Mouse (Mus musculus) midbrain, embryonic 16.5 days (tissue): ENCODE results near the gene Abca15. TPM values are rescaled to one million over a fixed set of nuclear protein-coding genes. Genes with fewer than 3 reads are reported as not detected.
"Not testable (repeated sequence)": the region's sequence is repeated elsewhere in the genome, so short reads cannot be mapped to it uniquely, and the experiment has no call there.

Experiments used
- ATAC-seq: fragments of 200-750 bp; cut with Nextera tagmentation; 2 replicates; pipeline ENCODE4 v1.8.0; 2017; ENCODE audit warnings: moderate TSS enrichment
- H3K27ac ChIP-seq: fragments of 300-500 bp; sonication (generic); 2 replicates; pipeline ENCODE4 v1.5.1; 2014; ENCODE audit warnings: mild to moderate bottlenecking, low read length, mixed read lengths
- H3K27me3 ChIP-seq: fragments of 300-500 bp; sonication (generic); 2 replicates; pipeline ENCODE4 v1.6.1; 2014; ENCODE audit warnings: low read depth, low read length, mixed read lengths; ENCODE audit not compliant: control insufficient read depth, insufficient read depth
- H3K36me3 ChIP-seq: fragments of 300-500 bp; sonication (generic); 2 replicates; pipeline ENCODE4 v1.6.1; 2014; ENCODE audit warnings: mild to moderate bottlenecking, low read length, moderate library complexity, mixed read lengths; ENCODE audit not compliant: control insufficient read depth, insufficient read depth
- H3K4me1 ChIP-seq: fragments of 300-500 bp; sonication (generic); 2 replicates; pipeline ENCODE4 v1.6.1; 2014; ENCODE audit warnings: mild to moderate bottlenecking, low read length, mixed read lengths; ENCODE audit not compliant: control insufficient read depth, insufficient read depth
- H3K4me2 ChIP-seq: fragments of 300-500 bp; sonication (generic); 2 replicates; pipeline ENCODE4 v1.6.1; 2014; ENCODE audit warnings: mild to moderate bottlenecking, low read length, mixed read lengths
- H3K4me3 ChIP-seq: fragments of 300-500 bp; sonication (generic); 2 replicates; pipeline ENCODE4 v1.5.1; 2014; ENCODE audit warnings: low read depth, mild to moderate bottlenecking, low read length, moderate library complexity, mixed read lengths
- H3K9ac ChIP-seq: fragments of 300-500 bp; sonication (generic); 2 replicates; pipeline ENCODE4 v1.6.1; 2014; ENCODE audit warnings: low read depth, low read length, mixed read lengths
- H3K9me3 ChIP-seq: fragments of 300-500 bp; sonication (generic); replicated peaks from 2 replicates; pipeline ENCODE4 v1.6.1; 2014; ENCODE audit warnings: mild to moderate bottlenecking, low read length, mixed read lengths; ENCODE audit not compliant: control insufficient read depth, poor library complexity, severe bottlenecking
- WGBS: fragments of 180-500 bp; shearing (Covaris S2); extraction: QIAGEN DNeasy Blood & Tissue Kit; methylation state at CpG from one replicate; pipeline ENCODE4 v1.1.7; 2014; 5-methylcytosine and 5-hydroxymethylcytosine counted together
- polyA plus RNA-seq: library from polyadenylated mRNA; unstranded; fragments of >200 nt; fragmentation: Nextera tagmentation; extraction: Ambion mirVana; gene quantifications from 2 replicates; pipeline ENCODE4 v1.2.1, GENCODE M21; 2015

Abca15 gene
- not detected in 2 replicates for polyA plus RNA-seq

DNA sequence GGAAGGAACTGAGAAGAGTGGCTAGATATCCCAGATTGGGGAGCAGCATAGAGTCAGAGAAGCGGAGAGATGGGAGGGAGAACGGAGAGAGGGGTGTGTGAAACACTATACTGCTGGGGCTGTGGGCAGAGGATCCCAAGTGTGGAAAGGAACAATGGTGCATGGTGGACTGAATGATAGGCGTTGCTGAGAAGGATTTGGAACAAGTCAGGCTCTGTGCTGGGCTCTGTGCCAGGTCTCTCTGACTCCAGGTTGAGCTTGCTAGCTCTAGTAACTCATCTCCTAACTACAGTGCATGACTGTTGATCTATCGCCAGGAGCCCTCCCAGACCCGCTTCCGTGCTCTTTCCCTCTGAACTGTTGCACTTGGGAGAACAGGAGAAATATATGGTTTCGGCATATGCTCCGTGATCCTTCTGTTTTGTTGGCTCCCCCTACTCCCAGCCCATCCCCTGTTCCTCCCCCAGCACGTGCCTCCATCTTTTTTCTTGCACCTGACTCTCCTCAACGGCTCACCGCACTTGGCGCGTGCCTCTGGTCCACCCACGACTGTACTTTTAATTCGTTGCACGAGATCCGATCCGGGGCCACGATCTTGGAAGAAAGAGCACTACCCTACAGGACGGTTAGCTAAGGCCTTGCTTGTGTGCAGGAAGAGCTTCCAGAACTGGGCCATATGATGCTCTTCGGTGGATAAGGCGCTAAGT is at the start of gene Abca15:
TSS of gene Abca15 (plus strand) at position 584 of the 707 bp plus-strand sequence.
- Histone ChIP-seq H3K4me1 (peaks cover 2% of the 10 kb centered on the region; the same call in 1 of the 2 replicates), H3K4me3 (peak within 1 kb of the TSS; percentile 28), H3K27me3 (no peaks in the 10 kb centered on the region), H3K9me3 (no peaks in the 10 kb centered on the region), H3K36me3 (no peaks in the 10 kb centered on the region), H3K27ac (no peak within 1 kb of the TSS), H3K4me2 (peak within 1 kb of the TSS; percentile 79), H3K9ac (no peak within 1 kb of the TSS)
- WGBS = 84% methylated on average over 22 of the region's 22 CpGs
- 0 out of 2 replicates have a peak, but pooled peaks have one; percentile 36 for ATAC-seq

GRCm38 (mm10) chr7:120285286-120285685 is 43.2 kb upstream of the Abca15 start:
- 87% methylated on average over 3 of the region's 3 CpGs for WGBS
- H3K9ac ChIP-seq = no peak overlapping the region
- H3K27ac ChIP-seq = no peak overlapping the region
- H3K36me3 ChIP-seq = no peaks in the 10 kb centered on the region
- no peaks in the 10 kb centered on the region for H3K4me1 ChIP-seq
- no peak for ATAC-seq
- no peaks in the 10 kb centered on the region for H3K27me3 ChIP-seq
- no peaks in the 10 kb centered on the region for H3K9me3 ChIP-seq
- no peak overlapping the region for H3K4me2 ChIP-seq
- no peak overlapping the region for H3K4me3 ChIP-seq

DNA sequence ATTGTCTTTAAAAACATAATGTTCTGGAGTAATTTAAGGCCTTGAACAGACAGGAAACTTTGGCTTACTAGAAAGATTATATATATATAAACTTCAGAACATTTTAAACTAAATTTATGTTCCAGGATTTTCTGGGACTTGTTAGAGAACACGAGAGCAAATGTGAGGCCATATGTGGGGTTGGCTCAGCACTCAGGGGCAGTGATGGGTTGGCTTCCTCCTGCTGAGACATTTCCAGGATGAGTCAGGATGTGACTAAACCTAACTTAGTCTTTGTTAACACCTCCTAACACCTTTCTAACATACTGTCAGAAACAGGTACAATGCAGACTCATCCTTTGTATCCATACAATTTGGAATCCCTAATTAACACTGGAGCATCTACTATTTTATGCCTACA is 12.4 kb upstream of the Abca15 start:
- no peaks in the 10 kb centered on the region for H3K9me3 ChIP-seq
- H3K36me3 ChIP-seq = no peaks in the 10 kb centered on the region
- no peak overlapping the region for H3K4me2 ChIP-seq
- no peaks in the 10 kb centered on the region for H3K27me3 ChIP-seq
- 86% methylated on average over 1 of the region's 1 CpGs for WGBS
- H3K4me1 ChIP-seq = no peaks in the 10 kb centered on the region
- no peak overlapping the region for H3K9ac ChIP-seq
- H3K27ac ChIP-seq = no peak overlapping the region
- no peak overlapping the region for H3K4me3 ChIP-seq
- ATAC-seq = no peak

DNA sequence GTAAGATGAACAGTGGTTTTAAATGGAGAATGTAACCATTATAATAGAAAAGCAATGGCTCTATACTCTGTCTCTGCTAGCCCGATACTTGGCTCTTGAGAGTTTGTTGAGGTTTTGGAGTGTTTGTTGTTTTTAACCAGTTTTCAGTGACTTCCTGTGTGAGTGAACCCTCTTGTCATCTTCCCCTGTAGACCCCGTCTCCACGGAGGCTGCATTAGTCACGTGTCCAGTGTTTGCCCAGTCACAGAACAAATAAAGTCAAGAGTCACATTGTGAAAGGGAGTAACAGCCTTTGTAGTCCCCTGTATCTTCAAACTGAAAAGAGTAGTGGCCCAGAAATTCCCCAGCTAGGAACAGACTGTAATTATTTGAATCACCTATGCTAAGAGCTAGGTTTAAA is 5.5 kb upstream of the Abca15 start:
- H3K27ac ChIP-seq = no peak overlapping the region
- H3K4me2 ChIP-seq = no peak overlapping the region
- no peak overlapping the region for H3K9ac ChIP-seq
- no peaks in the 10 kb centered on the region for H3K9me3 ChIP-seq
- no peak for ATAC-seq
- no peaks in the 10 kb centered on the region for H3K27me3 ChIP-seq
- no peak overlapping the region for H3K4me3 ChIP-seq
- 54% methylated on average over 4 of the region's 4 CpGs for WGBS
- H3K36me3 ChIP-seq = no peaks in the 10 kb centered on the region
- H3K4me1 ChIP-seq = peaks cover 2% of the 10 kb centered on the region; the same call in 1 of the 2 replicates

- not testable (repeated sequence) for H3K4me1 ChIP-seq, H3K4me2 ChIP-seq, H3K27me3 ChIP-seq, ATAC-seq, H3K4me3 ChIP-seq, H3K27ac ChIP-seq, H3K9me3 ChIP-seq, H3K36me3 ChIP-seq, H3K9ac ChIP-seq
- WGBS = 63% methylated on average over 2 of the region's 2 CpGs
Observed at GRCm38 (mm10) chr7:120325911-120326310, 2.6 kb upstream of the Abca15 start.

- Histone ChIP-seq H3K4me2 (peak overlapping the region; percentile 79), H3K27ac (no peak overlapping the region)
- ATAC-seq = peak; percentile 71; the same call in 1 of the 2 replicates
Observed at GRCm38 (mm10) chr7:120327220-120328073, 1.0 kb upstream of the Abca15 start.

DNA sequence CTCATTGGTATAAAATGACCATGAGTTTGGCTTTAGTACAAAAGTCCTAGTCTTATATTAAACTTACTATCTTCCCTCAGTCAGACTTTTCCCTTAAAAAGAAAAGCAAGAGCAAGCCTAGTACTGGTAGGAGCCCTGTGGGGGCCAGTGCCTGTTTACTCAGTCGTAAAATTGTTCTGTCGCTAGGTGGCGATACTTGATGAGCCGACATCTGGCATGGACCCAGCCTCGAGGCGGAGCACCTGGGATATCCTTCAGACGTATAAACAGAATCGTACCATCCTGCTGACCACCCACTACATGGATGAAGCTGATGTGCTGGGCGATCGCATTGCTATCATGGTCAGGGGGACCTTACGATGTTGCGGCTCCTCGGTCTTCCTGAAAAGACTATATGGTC is 32.7 kb downstream of the Abca15 start:
- WGBS = 34% methylated on average over 13 of the region's 13 CpGs
- H3K9me3 ChIP-seq = no peaks in the 10 kb centered on the region
- H3K9ac ChIP-seq = no peak overlapping the region
- H3K36me3 ChIP-seq = no peaks in the 10 kb centered on the region
- ATAC-seq = no peak
- H3K4me1 ChIP-seq = no peaks in the 10 kb centered on the region
- H3K4me3 ChIP-seq = no peak overlapping the region
- no peak overlapping the region for H3K4me2 ChIP-seq
- no peaks in the 10 kb centered on the region for H3K27me3 ChIP-seq
- H3K27ac ChIP-seq = no peak overlapping the region

More at GRCm38 (mm10) chr7:120327220-120328073, 1.0 kb upstream of the Abca15 start:
- Histone ChIP-seq H3K4me1 (peaks cover 2% of the 10 kb centered on the region; the same call in 1 of the 2 replicates), H3K9ac (peak overlapping the region; percentile 46; the same call in 1 of the 2 replicates), H3K27me3 (no peaks in the 10 kb centered on the region), H3K36me3 (no peaks in the 10 kb centered on the region), H3K4me3 (peak overlapping the region; percentile 28), H3K9me3 (no peaks in the 10 kb centered on the region)
- WGBS = 15% methylated on average over 22 of the region's 22 CpGs

DNA sequence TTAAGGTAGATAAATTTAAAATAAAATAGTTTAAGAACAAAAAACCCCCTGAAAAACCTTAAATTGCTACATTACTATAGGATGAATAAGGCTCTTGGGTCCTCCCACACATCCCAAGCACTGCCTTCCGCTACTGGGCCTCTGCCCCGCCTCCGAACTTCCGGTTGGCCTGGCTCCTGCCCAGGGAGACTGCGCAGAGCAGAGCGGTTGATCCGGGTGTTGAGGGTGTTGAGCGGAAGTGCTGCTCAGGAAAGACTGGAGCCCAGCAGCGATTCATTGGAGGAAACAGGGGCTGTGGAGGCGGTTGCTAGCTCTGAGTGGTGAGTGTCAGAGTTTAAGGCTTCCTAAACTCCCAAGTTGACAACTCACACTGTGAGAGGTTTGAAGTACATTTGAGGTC is 81.0 kb downstream of the Abca15 start, which contains the start of gene Abca16:
TSS of gene Abca16 (plus strand) at position 201 of the 400 bp plus-strand sequence.
- Histone ChIP-seq H3K4me3 (no peak within 1 kb of the TSS), H3K9ac (no peak within 1 kb of the TSS), H3K9me3 (no peaks in the 10 kb centered on the region), H3K27ac (no peak within 1 kb of the TSS), H3K27me3 (no peaks in the 10 kb centered on the region), H3K4me2 (no peak within 1 kb of the TSS), H3K36me3 (no peaks in the 10 kb centered on the region), H3K4me1 (no peaks in the 10 kb centered on the region)
- no peak for ATAC-seq
- 81% methylated on average over 10 of the region's 10 CpGs for WGBS

- Histone ChIP-seq H3K27me3 (no peaks in the 10 kb centered on the region), H3K4me3 (no peak overlapping the region), H3K27ac (no peak overlapping the region), H3K4me2 (no peak overlapping the region), H3K4me1 (no peaks in the 10 kb centered on the region), H3K9ac (no peak overlapping the region), H3K9me3 (no peaks in the 10 kb centered on the region), H3K36me3 (no peaks in the 10 kb centered on the region)
- WGBS = 95% methylated on average over 1 of the region's 1 CpGs
- ATAC-seq = no peak
Observed at GRCm38 (mm10) chr7:120412391-120412790, 83.9 kb downstream of the Abca15 start.
